Mouse (Mus musculus): ENCODE measurements around the gene Gm14137. TPM values are rescaled to one million over a fixed set of nuclear protein-coding genes. Genes with fewer than 3 reads are reported as not detected.

Gene Gm14137
- polyA plus RNA-seq, 1 experiment from 2014 or later, result 0.23 TPM

DNA sequence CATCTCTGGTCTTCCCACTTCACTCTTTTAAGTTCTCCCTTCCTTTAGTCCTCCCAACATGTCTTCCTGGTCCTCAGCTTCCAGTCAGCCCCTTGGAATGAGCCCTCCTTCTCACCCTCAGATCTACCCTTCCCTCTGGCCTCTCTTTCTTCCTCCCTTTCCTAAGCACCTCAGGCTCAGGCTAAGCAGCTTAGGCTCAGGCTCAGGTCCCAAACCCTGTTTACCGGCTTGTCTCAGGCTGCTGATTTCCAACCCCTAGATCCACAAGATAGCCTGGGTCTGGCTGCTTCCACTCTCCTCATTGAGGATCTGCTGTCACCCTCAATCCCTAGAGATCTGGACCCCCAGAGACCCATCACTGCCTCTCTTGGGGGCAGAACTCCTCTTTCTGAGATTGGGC lies 23.7 kb downstream of the Gm14137 start:
- H3K27me3 ChIP-seq (replicated peaks; ENCODE audit: control insufficient read depth, insufficient read depth, low read length), result no peaks in the 10 kb centered on the region
- H3K4me3 ChIP-seq (ENCODE audit: low read depth, low read length), result no peak overlapping the region
- peaks cover 6% of the 10 kb centered on the region; the same call in 1 of the 2 replicates for H3K4me1 ChIP-seq (replicated peaks; ENCODE audit: control insufficient read depth, insufficient read depth, low read length)
- no peaks in the 10 kb centered on the region for H3K9me3 ChIP-seq (ENCODE audit: control insufficient read depth, low read length)
- no peak for ATAC-seq (replicated peaks; ENCODE audit: low FRiP score)
- no peak for DNase-seq (ENCODE audit: low spot score)
- no peak overlapping the region for H3K4me2 ChIP-seq
- no peak overlapping the region for H3K9ac ChIP-seq (ENCODE audit: low read depth, low read length)
- H3K36me3 ChIP-seq (ENCODE audit: control insufficient read depth, insufficient read depth, low read length), result no peaks in the 10 kb centered on the region
- H3K27ac ChIP-seq (ENCODE audit: low read depth, low read length), result no peak overlapping the region
- WGBS, result 46% methylated on average over 1 of the region's 1 CpGs

GRCm38 (mm10) chr2:119198934-119199333 lies 24.6 kb downstream of the Gm14137 start:
- WGBS, result 82% methylated on average over 3 of the region's 3 CpGs
- Histone ChIP-seq H3K27ac (ENCODE audit: low read depth, low read length) (no peak overlapping the region), H3K4me3 (ENCODE audit: low read depth, low read length) (no peak overlapping the region), H3K4me1 (replicated peaks; ENCODE audit: control insufficient read depth, insufficient read depth, low read length) (peaks cover 6% of the 10 kb centered on the region; the same call in 1 of the 2 replicates), H3K9ac (ENCODE audit: low read depth, low read length) (no peak overlapping the region), H3K36me3 (ENCODE audit: control insufficient read depth, insufficient read depth, low read length) (no peaks in the 10 kb centered on the region), H3K9me3 (ENCODE audit: control insufficient read depth, low read length) (no peaks in the 10 kb centered on the region), H3K4me2 (no peak overlapping the region), H3K27me3 (replicated peaks; ENCODE audit: control insufficient read depth, insufficient read depth, low read length) (no peaks in the 10 kb centered on the region)
- DNase-seq (ENCODE audit: low spot score) (no peak), ATAC-seq (replicated peaks; ENCODE audit: low FRiP score) (no peak)

GRCm38 (mm10) chr2:119202914-119203453 lies 28.7 kb downstream of the Gm14137 start:
- Histone ChIP-seq H3K9ac (ENCODE audit: low read depth, low read length) (no peak overlapping the region), H3K4me3 (ENCODE audit: low read depth, low read length) (no peak overlapping the region), H3K27me3 (replicated peaks; ENCODE audit: control insufficient read depth, insufficient read depth, low read length) (no peaks in the 10 kb centered on the region), H3K9me3 (ENCODE audit: control insufficient read depth, low read length) (no peaks in the 10 kb centered on the region), H3K4me2 (no peak overlapping the region), H3K36me3 (ENCODE audit: control insufficient read depth, insufficient read depth, low read length) (no peaks in the 10 kb centered on the region), H3K4me1 (replicated peaks; ENCODE audit: control insufficient read depth, insufficient read depth, low read length) (no peaks in the 10 kb centered on the region), H3K27ac (ENCODE audit: low read depth, low read length) (no peak overlapping the region)
- DNase-seq (ENCODE audit: low spot score) (no peak), ATAC-seq (replicated peaks; ENCODE audit: low FRiP score) (no peak)
- WGBS, result 71% methylated on average over 5 of the region's 5 CpGs

GRCm38 (mm10) chr2:119203871-119204460 lies 29.7 kb downstream of the Gm14137 start:
- WGBS, result 76% methylated on average over 4 of the region's 4 CpGs
- Histone ChIP-seq H3K36me3 (ENCODE audit: control insufficient read depth, insufficient read depth, low read length) (no peaks in the 10 kb centered on the region), H3K9ac (ENCODE audit: low read depth, low read length) (no peak overlapping the region), H3K27ac (ENCODE audit: low read depth, low read length) (no peak overlapping the region), H3K27me3 (replicated peaks; ENCODE audit: control insufficient read depth, insufficient read depth, low read length) (no peaks in the 10 kb centered on the region), H3K9me3 (ENCODE audit: control insufficient read depth, low read length) (no peaks in the 10 kb centered on the region), H3K4me1 (replicated peaks; ENCODE audit: control insufficient read depth, insufficient read depth, low read length) (no peaks in the 10 kb centered on the region), H3K4me3 (ENCODE audit: low read depth, low read length) (no peak overlapping the region), H3K4me2 (no peak overlapping the region)
- DNase-seq (ENCODE audit: low spot score) (no peak), ATAC-seq (replicated peaks; ENCODE audit: low FRiP score) (no peak)

DNA sequence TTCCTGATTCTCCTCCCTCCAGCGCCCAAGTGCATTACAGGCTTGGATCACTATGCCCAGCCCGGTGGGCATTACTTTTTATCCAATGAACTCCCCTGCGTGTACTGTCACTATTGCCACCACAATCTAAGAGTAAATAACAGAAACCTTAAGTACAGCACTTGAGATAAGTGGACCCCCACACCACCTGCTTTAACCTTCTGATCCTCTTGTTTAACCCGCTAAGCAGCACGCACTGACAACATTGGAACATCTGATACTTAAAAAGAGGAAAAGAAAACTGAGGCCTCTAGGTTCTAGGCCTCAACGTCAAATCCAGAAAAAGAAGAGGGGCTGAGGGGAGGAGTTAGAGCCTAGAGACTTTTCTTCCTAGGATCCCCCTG lies 33.6 kb downstream of the Gm14137 start:
- no peak for DNase-seq (ENCODE audit: low spot score)
- Histone ChIP-seq H3K27ac (ENCODE audit: low read depth, low read length) (peak overlapping the region; percentile 81), H3K4me1 (replicated peaks; ENCODE audit: control insufficient read depth, insufficient read depth, low read length) (peaks cover 5% of the 10 kb centered on the region; the same call in 1 of the 2 replicates), H3K4me3 (ENCODE audit: low read depth, low read length) (peak overlapping the region; percentile 76), H3K4me2 (peak overlapping the region; percentile 68), H3K9me3 (ENCODE audit: control insufficient read depth, low read length) (no peaks in the 10 kb centered on the region), H3K36me3 (ENCODE audit: control insufficient read depth, insufficient read depth, low read length) (peaks cover 10% of the 10 kb centered on the region; the same call in 1 of the 2 replicates), H3K9ac (ENCODE audit: low read depth, low read length) (peak overlapping the region; percentile 78), H3K27me3 (replicated peaks; ENCODE audit: control insufficient read depth, insufficient read depth, low read length) (no peaks in the 10 kb centered on the region)
- whole genome bisulfite sequencing, result 20% methylated on average over 6 of the region's 6 CpGs
- ATAC-seq (replicated peaks; ENCODE audit: low FRiP score), result no peak

GRCm38 (mm10) chr2:119208344-119209175 lies 34.3 kb downstream of the Gm14137 start, which contains the start of the genes Zfyve19 and Dnajc17:
TSS of gene Zfyve19 (plus strand) at chr2:119208617.
TSS of gene Dnajc17 (minus strand) at chr2:119208795.
- peak; percentile 96 for DNase-seq (ENCODE audit: low spot score)
- H3K9ac ChIP-seq (ENCODE audit: low read depth, low read length), result peak within 1 kb of the TSS; percentile 78
- peak within 1 kb of the TSS; percentile 76 for H3K4me3 ChIP-seq (ENCODE audit: low read depth, low read length)
- peak within 1 kb of the TSS; percentile 68 for H3K4me2 ChIP-seq
- under 1% methylated on average over 51 of the region's 51 CpGs for WGBS
- no peaks in the 10 kb centered on the region for H3K27me3 ChIP-seq (replicated peaks; ENCODE audit: control insufficient read depth, insufficient read depth, low read length)
- peak within 1 kb of the TSS; percentile 81 for H3K27ac ChIP-seq (ENCODE audit: low read depth, low read length)
- H3K4me1 ChIP-seq (replicated peaks; ENCODE audit: control insufficient read depth, insufficient read depth, low read length), result peaks cover 5% of the 10 kb centered on the region; the same call in 1 of the 2 replicates
- no peaks in the 10 kb centered on the region for H3K9me3 ChIP-seq (ENCODE audit: control insufficient read depth, low read length)
- peaks cover 10% of the 10 kb centered on the region; the same call in 1 of the 2 replicates for H3K36me3 ChIP-seq (ENCODE audit: control insufficient read depth, insufficient read depth, low read length)
- ATAC-seq (replicated peaks; ENCODE audit: low FRiP score), result peak; percentile 97

- H3K27me3 ChIP-seq (replicated peaks; ENCODE audit: control insufficient read depth, insufficient read depth, low read length), result no peaks in the 10 kb centered on the region
- peak overlapping the region; percentile 76 for H3K4me3 ChIP-seq (ENCODE audit: low read depth, low read length)
- DNase-seq (ENCODE audit: low spot score), result no peak
- H3K4me1 ChIP-seq (replicated peaks; ENCODE audit: control insufficient read depth, insufficient read depth, low read length), result peaks cover 5% of the 10 kb centered on the region; the same call in 1 of the 2 replicates
- peak overlapping the region; percentile 68 for H3K4me2 ChIP-seq
- H3K9me3 ChIP-seq (ENCODE audit: control insufficient read depth, low read length), result no peaks in the 10 kb centered on the region
- H3K9ac ChIP-seq (ENCODE audit: low read depth, low read length), result peak overlapping the region; percentile 78
- no peak for ATAC-seq (replicated peaks; ENCODE audit: low FRiP score)
- peak overlapping the region; percentile 22; the same call in 1 of the 2 replicates for H3K27ac ChIP-seq (ENCODE audit: low read depth, low read length)
- H3K36me3 ChIP-seq (ENCODE audit: control insufficient read depth, insufficient read depth, low read length), result peaks cover 10% of the 10 kb centered on the region
- under 1% methylated on average over 13 of the region's 13 CpGs for WGBS
Observed at GRCm38 (mm10) chr2:119209176-119209507, 34.8 kb downstream of the Gm14137 start.
